Mouse (Mus musculus): ENCODE measurements around the gene Atp8b5. TPM values are rescaled to one million over a fixed set of nuclear protein-coding genes. Genes with fewer than 3 reads are reported as not detected.

The Atp8b5 gene
- total and polyA plus RNA-seq, 2 experiments from 2014 or later: 0.11 TPM; not detected in 1

- H3K4me1 ChIP-seq (ENCODE audit: control insufficient read depth, insufficient read depth): peaks cover 41% of the 10 kb centered on the region
- ATAC-seq (ENCODE audit: insufficient read depth, low read depth) (no peak), DNase-seq (ENCODE audit: low spot score) (no peak)
- no peaks in the 10 kb centered on the region for H3K27me3 ChIP-seq (ENCODE audit: control insufficient read depth, insufficient read depth, low read length)
- H3K27ac ChIP-seq (ENCODE audit: low read depth): no peak overlapping the region
- no peak overlapping the region for H3K4me3 ChIP-seq (ENCODE audit: low read depth, low read length)
- 0 out of 2 replicates have a peak, but pooled peaks cover 3% of the 10 kb centered on the region for H3K36me3 ChIP-seq (replicated peaks; ENCODE audit: control insufficient read depth, insufficient read depth, low read length)
- no peaks in the 10 kb centered on the region for H3K9me3 ChIP-seq (replicated peaks; ENCODE audit: control insufficient read depth, low read length)
- TF ChIP-seq EP300 (IDR thresholded peaks at IDR 0.05; ENCODE audit: low read depth) (no peak), CTCF (IDR thresholded peaks at IDR 0.05; ENCODE audit: low read depth) (no peak)
- no peak overlapping the region for H3K4me2 ChIP-seq (ENCODE audit: low read depth, low read length)
- H3K9ac ChIP-seq (replicated peaks; ENCODE audit: low read depth, low read length): no peak overlapping the region
- 70% methylated on average over 3 of the region's 3 CpGs for WGBS
Measured at GRCm38 (mm10) chr4:43391521-43392050, 124.6 kb downstream of the Atp8b5 start.

GRCm38 (mm10) chr4:43394345-43394891 lies 127.5 kb downstream of the Atp8b5 start:
- Histone ChIP-seq H3K27me3 (ENCODE audit: control insufficient read depth, insufficient read depth, low read length) (no peaks in the 10 kb centered on the region), H3K4me3 (ENCODE audit: low read depth, low read length) (no peak overlapping the region), H3K36me3 (replicated peaks; ENCODE audit: control insufficient read depth, insufficient read depth, low read length) (no peaks in the 10 kb centered on the region), H3K4me1 (ENCODE audit: control insufficient read depth, insufficient read depth) (peaks cover 51% of the 10 kb centered on the region), H3K9ac (replicated peaks; ENCODE audit: low read depth, low read length) (peak overlapping the region; percentile 17; the same call in 1 of the 2 replicates), H3K4me2 (ENCODE audit: low read depth, low read length) (peak overlapping the region; percentile 20), H3K27ac (ENCODE audit: low read depth) (peak overlapping the region; percentile 92), H3K9me3 (replicated peaks; ENCODE audit: control insufficient read depth, low read length) (no peaks in the 10 kb centered on the region)
- DNase-seq (ENCODE audit: low spot score) (peak; percentile 98), ATAC-seq (ENCODE audit: insufficient read depth, low read depth) (peak; percentile 82)
- 7% methylated on average over 15 of the region's 15 CpGs for WGBS
- TF ChIP-seq CTCF (IDR thresholded peaks at IDR 0.05; ENCODE audit: low read depth): no peak
- peak; percentile 99 for TF ChIP-seq EP300 (IDR thresholded peaks at IDR 0.05; ENCODE audit: low read depth)

GRCm38 (mm10) chr4:43395147-43395546 lies 128.2 kb downstream of the Atp8b5 start:
- Histone ChIP-seq H3K4me1 (ENCODE audit: control insufficient read depth, insufficient read depth) (peaks cover 51% of the 10 kb centered on the region), H3K9ac (replicated peaks; ENCODE audit: low read depth, low read length) (peak overlapping the region; percentile 17; the same call in 1 of the 2 replicates), H3K27me3 (ENCODE audit: control insufficient read depth, insufficient read depth, low read length) (no peaks in the 10 kb centered on the region), H3K4me3 (ENCODE audit: low read depth, low read length) (no peak overlapping the region), H3K36me3 (replicated peaks; ENCODE audit: control insufficient read depth, insufficient read depth, low read length) (no peaks in the 10 kb centered on the region), H3K4me2 (ENCODE audit: low read depth, low read length) (peak overlapping the region; percentile 20), H3K9me3 (replicated peaks; ENCODE audit: control insufficient read depth, low read length) (no peaks in the 10 kb centered on the region), H3K27ac (ENCODE audit: low read depth) (peak overlapping the region; percentile 92)
- DNase-seq (ENCODE audit: low spot score): no peak
- WGBS: 63% methylated on average over 5 of the region's 5 CpGs
- TF ChIP-seq CTCF (IDR thresholded peaks at IDR 0.05; ENCODE audit: low read depth): no peak
- no peak for TF ChIP-seq EP300 (IDR thresholded peaks at IDR 0.05; ENCODE audit: low read depth)
- ATAC-seq (ENCODE audit: insufficient read depth, low read depth): no peak

- DNase-seq (ENCODE audit: low spot score) (no peak), ATAC-seq (ENCODE audit: insufficient read depth, low read depth) (no peak)
- TF ChIP-seq CTCF (IDR thresholded peaks at IDR 0.05; ENCODE audit: low read depth): no peak
- TF ChIP-seq EP300 (IDR thresholded peaks at IDR 0.05; ENCODE audit: low read depth): no peak
- Histone ChIP-seq H3K4me3 (ENCODE audit: low read depth, low read length) (no peak overlapping the region), H3K9ac (replicated peaks; ENCODE audit: low read depth, low read length) (no peak overlapping the region), H3K4me1 (ENCODE audit: control insufficient read depth, insufficient read depth) (peaks cover 56% of the 10 kb centered on the region), H3K27ac (ENCODE audit: low read depth) (peak overlapping the region; percentile 92), H3K27me3 (ENCODE audit: control insufficient read depth, insufficient read depth, low read length) (no peaks in the 10 kb centered on the region), H3K36me3 (replicated peaks; ENCODE audit: control insufficient read depth, insufficient read depth, low read length) (no peaks in the 10 kb centered on the region), H3K9me3 (replicated peaks; ENCODE audit: control insufficient read depth, low read length) (no peaks in the 10 kb centered on the region), H3K4me2 (ENCODE audit: low read depth, low read length) (no peak overlapping the region)
- WGBS: 75% methylated on average over 9 of the region's 9 CpGs
Measured at GRCm38 (mm10) chr4:43395836-43396235, 128.9 kb downstream of the Atp8b5 start.

- no peaks in the 10 kb centered on the region for H3K9me3 ChIP-seq (replicated peaks; ENCODE audit: control insufficient read depth, low read length)
- H3K27me3 ChIP-seq (ENCODE audit: control insufficient read depth, insufficient read depth, low read length): no peaks in the 10 kb centered on the region
- WGBS: 84% methylated on average over 5 of the region's 5 CpGs
- ATAC-seq (ENCODE audit: insufficient read depth, low read depth) (no peak), DNase-seq (ENCODE audit: low spot score) (no peak)
- H3K27ac ChIP-seq (ENCODE audit: low read depth): no peak overlapping the region; the same call in 1 of the 2 replicates
- TF ChIP-seq EP300 (IDR thresholded peaks at IDR 0.05; ENCODE audit: low read depth) (no peak), CTCF (IDR thresholded peaks at IDR 0.05; ENCODE audit: low read depth) (no peak)
- no peak overlapping the region for H3K4me3 ChIP-seq (ENCODE audit: low read depth, low read length)
- no peak overlapping the region for H3K4me2 ChIP-seq (ENCODE audit: low read depth, low read length)
- no peaks in the 10 kb centered on the region for H3K36me3 ChIP-seq (replicated peaks; ENCODE audit: control insufficient read depth, insufficient read depth, low read length)
- no peak overlapping the region for H3K9ac ChIP-seq (replicated peaks; ENCODE audit: low read depth, low read length)
- H3K4me1 ChIP-seq (ENCODE audit: control insufficient read depth, insufficient read depth): peaks cover 59% of the 10 kb centered on the region
Measured at GRCm38 (mm10) chr4:43396381-43396780, 129.4 kb downstream of the Atp8b5 start.

GRCm38 (mm10) chr4:43398014-43398413 lies 131.1 kb downstream of the Atp8b5 start:
- no peak for DNase-seq (ENCODE audit: low spot score)
- peak overlapping the region; percentile 99 for H3K27ac ChIP-seq (ENCODE audit: low read depth)
- H3K4me2 ChIP-seq (ENCODE audit: low read depth, low read length): no peak overlapping the region
- WGBS: 80% methylated on average over 4 of the region's 4 CpGs
- peaks cover 71% of the 10 kb centered on the region for H3K4me1 ChIP-seq (ENCODE audit: control insufficient read depth, insufficient read depth)
- no peak overlapping the region for H3K9ac ChIP-seq (replicated peaks; ENCODE audit: low read depth, low read length)
- H3K36me3 ChIP-seq (replicated peaks; ENCODE audit: control insufficient read depth, insufficient read depth, low read length): no peaks in the 10 kb centered on the region
- no peaks in the 10 kb centered on the region for H3K9me3 ChIP-seq (replicated peaks; ENCODE audit: control insufficient read depth, low read length)
- TF ChIP-seq CTCF (IDR thresholded peaks at IDR 0.05; ENCODE audit: low read depth) (no peak), EP300 (IDR thresholded peaks at IDR 0.05; ENCODE audit: low read depth) (no peak; the same call in 1 of the 2 replicates)
- no peak for ATAC-seq (ENCODE audit: insufficient read depth, low read depth)
- no peak overlapping the region for H3K4me3 ChIP-seq (ENCODE audit: low read depth, low read length)
- H3K27me3 ChIP-seq (ENCODE audit: control insufficient read depth, insufficient read depth, low read length): no peaks in the 10 kb centered on the region

Measured in heart, postnatal 0 days (tissue).